Mouse (Mus musculus) embryo, embryonic 11 days (tissue): ENCODE data around the gene Lin52.
"Not testable (repeated sequence)": the region's sequence is repeated elsewhere in the genome, so short reads cannot be mapped to it uniquely, and the experiment has no call there.

ENCODE experiments used
- DNase-seq: peaks from one replicate; pipeline ENCODE4 v3.0.0-alpha.2; 2015

Lin52 gene

GRCm38 (mm10) chr12:84478937-84479336, 27.7 kb downstream of the Lin52 start:
- DNase-seq = no peak

GRCm38 (mm10) chr12:84481251-84481650, 30.0 kb downstream of the Lin52 start:
- DNase-seq = no peak

- no peak for DNase-seq
Measured at GRCm38 (mm10) chr12:84482778-84483585, 31.8 kb downstream of the Lin52 start.

GRCm38 (mm10) chr12:84487324-84488056, 36.3 kb downstream of the Lin52 start:
- peak; percentile 71 for DNase-seq

- DNase-seq = no peak
Measured at GRCm38 (mm10) chr12:84496795-84497194, 45.6 kb downstream of the Lin52 start.

- peak; percentile 41 for DNase-seq
Measured at GRCm38 (mm10) chr12:84500528-84501263, 49.5 kb downstream of the Lin52 start.

- no peak for DNase-seq
Measured at GRCm38 (mm10) chr12:84501278-84501677, 50.1 kb downstream of the Lin52 start.

GRCm38 (mm10) chr12:84506856-84507255, 55.6 kb downstream of the Lin52 start:
- no peak for DNase-seq

GRCm38 (mm10) chr12:84512016-84512415, 60.8 kb downstream of the Lin52 start:
- DNase-seq = no peak

- no peak for DNase-seq
Measured at GRCm38 (mm10) chr12:84515486-84515885, 64.3 kb downstream of the Lin52 start.

- DNase-seq = no peak
Measured at GRCm38 (mm10) chr12:84516642-84517041, 65.4 kb downstream of the Lin52 start.

GRCm38 (mm10) chr12:84518018-84518417, 66.8 kb downstream of the Lin52 start:
- no peak for DNase-seq

- DNase-seq = no peak
Measured at GRCm38 (mm10) chr12:84523728-84524127, 72.5 kb downstream of the Lin52 start.

- DNase-seq = peak; percentile 65
Measured at GRCm38 (mm10) chr12:84524147-84525050, 73.2 kb downstream of the Lin52 start.

- no peak for DNase-seq
Measured at GRCm38 (mm10) chr12:84525422-84525821, 74.2 kb downstream of the Lin52 start.

- DNase-seq = no peak
Measured at GRCm38 (mm10) chr12:84530426-84530825, 79.2 kb downstream of the Lin52 start.

GRCm38 (mm10) chr12:84531906-84532829, 80.9 kb downstream of the Lin52 start:
- DNase-seq = peak; percentile 49

- no peak for DNase-seq
Measured at GRCm38 (mm10) chr12:84532830-84533199, 81.6 kb downstream of the Lin52 start.

- no peak for DNase-seq
Measured at GRCm38 (mm10) chr12:84533706-84534486, 82.7 kb downstream of the Lin52 start.

- not testable (repeated sequence) for DNase-seq
Measured at GRCm38 (mm10) chr12:84539537-84539936, 88.3 kb downstream of the Lin52 start.
